Mouse (Mus musculus) cortical plate, adult 2 months (tissue): ENCODE results near the gene Pkd1l2.

Experiments used
- CTCF ChIP-seq: fragments of 200-500 bp; IDR thresholded peaks from 2 replicates; pipeline ENCODE4 v1.5.1; 2011; ENCODE audit warnings: mild to moderate bottlenecking, control low read depth, low read length; ENCODE audit not compliant: insufficient read depth; ENCODE audit errors: extremely low read depth
- POLR2A ChIP-seq: fragments of 200-500 bp; IDR thresholded peaks from 2 replicates; pipeline ENCODE4 v1.6.1; 2011; ENCODE audit warnings: mild to moderate bottlenecking, low read length, control low read depth; ENCODE audit not compliant: insufficient read depth; ENCODE audit errors: extremely low read depth

- TF ChIP-seq POLR2A (no peak), CTCF (no peak)
Observed at GRCm38 (mm10) chr8:117127063-117127462, 44.8 kb upstream of the Pkd1l2 start.
